Mouse (Mus musculus) midbrain, embryonic 12.5 days (tissue): ENCODE data around the gene Itpkb. TPM values are rescaled to one million over a fixed set of nuclear protein-coding genes. Genes with fewer than 3 reads are reported as not detected.

ENCODE experiments used
- ATAC-seq: fragments of 200-750 bp; cut with Nextera tagmentation; 2 replicates; pipeline ENCODE4 v1.8.0; 2017; ENCODE audit warnings: low read depth, moderate TSS enrichment, moderate library complexity; ENCODE audit not compliant: low FRiP score
- H3K27ac ChIP-seq: fragments of 300-500 bp; sonication (generic); replicated peaks from 2 replicates; pipeline ENCODE4 v1.5.1; 2016; ENCODE audit warnings: mild to moderate bottlenecking
- H3K27me3 ChIP-seq: fragments of 300-500 bp; sonication (generic); 2 replicates; pipeline ENCODE4 v1.6.1; 2016; ENCODE audit warnings: mild to moderate bottlenecking
- H3K36me3 ChIP-seq: fragments of 300-500 bp; sonication (generic); 2 replicates; pipeline ENCODE4 v1.6.1; 2016
- H3K4me1 ChIP-seq: fragments of 300-500 bp; sonication (generic); 2 replicates; pipeline ENCODE4 v1.6.1; 2016
- H3K4me2 ChIP-seq: fragments of 300-500 bp; sonication (generic); replicated peaks from 2 replicates; pipeline ENCODE4 v1.6.1; 2016; ENCODE audit warnings: mild to moderate bottlenecking, moderate library complexity
- H3K4me3 ChIP-seq: fragments of 300-500 bp; sonication (generic); 2 replicates; pipeline ENCODE4 v1.5.1; 2016; ENCODE audit warnings: mild to moderate bottlenecking
- H3K9ac ChIP-seq: fragments of 300-500 bp; sonication (generic); replicated peaks from 2 replicates; pipeline ENCODE4 v1.6.1; 2016; ENCODE audit warnings: mild to moderate bottlenecking, moderate library complexity
- H3K9me3 ChIP-seq: fragments of 300-500 bp; sonication (generic); 2 replicates; pipeline ENCODE4 v1.6.1; 2016; ENCODE audit warnings: mild to moderate bottlenecking
- WGBS: fragments of 180-500 bp; shearing (Covaris S2); methylation state at CpG from one replicate; pipeline ENCODE4 v1.1.7; 2016; 5-methylcytosine and 5-hydroxymethylcytosine counted together
- polyA plus RNA-seq: library from polyadenylated mRNA; unstranded; fragments of >200 nt; fragmentation: Nextera tagmentation; extraction: Ambion mirVana; gene quantifications from 2 replicates; pipeline ENCODE4 v1.2.1, GENCODE M21; 2016

The Itpkb gene
- polyA plus RNA-seq, result 5.2 and 5.7 TPM in 2 replicates

DNA sequence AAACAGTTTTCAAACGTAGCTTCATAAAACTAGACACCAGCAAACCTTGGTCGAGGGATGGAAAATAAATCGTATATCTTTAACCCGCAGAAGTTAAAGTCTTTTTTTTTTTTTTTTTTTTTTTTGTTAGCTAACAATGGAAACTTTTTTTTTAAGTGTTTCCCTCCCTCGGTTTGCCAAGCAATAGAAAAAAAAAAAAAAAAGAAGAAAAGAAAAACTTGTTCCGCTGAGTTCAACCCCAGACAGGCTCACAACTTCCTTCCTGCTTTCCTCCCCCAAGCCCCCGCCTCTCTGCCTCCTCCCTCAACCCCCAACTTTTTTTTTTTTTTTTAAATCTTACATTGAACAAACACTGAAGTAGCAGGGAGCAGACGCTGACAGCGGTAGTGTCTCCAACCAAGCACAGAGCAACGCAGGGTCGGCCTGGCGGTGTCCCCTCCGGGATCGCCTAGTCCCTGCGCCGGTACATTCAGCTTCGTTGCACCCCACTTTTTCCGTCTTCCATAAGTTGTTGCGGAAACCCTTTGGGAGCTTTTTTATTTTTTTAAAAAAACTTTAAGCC lies at the start of gene Itpkb:
Gene Itpkb (plus strand): TSS at position 341 of the 562 bp plus-strand sequence.
- ATAC-seq, result peak; percentile 61; the same call in 1 of the 2 replicates
- peaks cover 31% of the 10 kb centered on the region for H3K4me1 ChIP-seq

DNA sequence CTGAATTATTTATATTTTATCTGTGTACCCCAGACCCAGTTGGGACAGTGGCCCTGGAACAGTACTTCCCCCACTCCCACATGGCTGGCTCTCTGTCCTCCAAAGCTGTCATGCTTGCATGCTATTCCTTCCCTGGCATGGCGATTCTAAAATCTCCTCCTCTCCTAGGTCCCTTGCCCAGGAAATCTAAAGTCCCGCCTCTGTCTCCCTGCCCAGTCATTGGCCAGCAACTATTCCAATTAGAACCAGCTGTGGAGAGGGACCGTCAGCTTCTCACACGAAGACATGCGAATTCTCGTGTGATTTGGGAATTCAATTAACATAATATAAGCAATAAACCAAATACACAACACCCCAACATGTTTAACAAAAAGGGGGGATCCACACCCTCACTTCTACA lies 47.7 kb upstream of the Itpkb start:
- no peak for ATAC-seq
- WGBS, result 54% methylated on average over 6 of the region's 6 CpGs
- H3K4me2 ChIP-seq, result no peak overlapping the region
- H3K27me3 ChIP-seq, result 0 out of 2 replicates have a peak, but pooled peaks cover 4% of the 10 kb centered on the region
- no peaks in the 10 kb centered on the region for H3K9me3 ChIP-seq
- no peak overlapping the region for H3K4me3 ChIP-seq
- no peaks in the 10 kb centered on the region for H3K36me3 ChIP-seq
- H3K27ac ChIP-seq, result no peak overlapping the region
- peaks cover 12% of the 10 kb centered on the region for H3K4me1 ChIP-seq
- no peak overlapping the region for H3K9ac ChIP-seq

More for the DNA sequence above, at the start of gene Itpkb:
- Histone ChIP-seq H3K27ac (peak within 1 kb of the TSS; percentile 63), H3K9me3 (no peaks in the 10 kb centered on the region), H3K9ac (peak within 1 kb of the TSS; percentile 73), H3K36me3 (no peaks in the 10 kb centered on the region), H3K27me3 (peaks cover 45% of the 10 kb centered on the region), H3K4me3 (peak within 1 kb of the TSS; percentile 58), H3K4me2 (peak within 1 kb of the TSS; percentile 98)
- WGBS, result under 1% methylated on average over 19 of the region's 19 CpGs

DNA sequence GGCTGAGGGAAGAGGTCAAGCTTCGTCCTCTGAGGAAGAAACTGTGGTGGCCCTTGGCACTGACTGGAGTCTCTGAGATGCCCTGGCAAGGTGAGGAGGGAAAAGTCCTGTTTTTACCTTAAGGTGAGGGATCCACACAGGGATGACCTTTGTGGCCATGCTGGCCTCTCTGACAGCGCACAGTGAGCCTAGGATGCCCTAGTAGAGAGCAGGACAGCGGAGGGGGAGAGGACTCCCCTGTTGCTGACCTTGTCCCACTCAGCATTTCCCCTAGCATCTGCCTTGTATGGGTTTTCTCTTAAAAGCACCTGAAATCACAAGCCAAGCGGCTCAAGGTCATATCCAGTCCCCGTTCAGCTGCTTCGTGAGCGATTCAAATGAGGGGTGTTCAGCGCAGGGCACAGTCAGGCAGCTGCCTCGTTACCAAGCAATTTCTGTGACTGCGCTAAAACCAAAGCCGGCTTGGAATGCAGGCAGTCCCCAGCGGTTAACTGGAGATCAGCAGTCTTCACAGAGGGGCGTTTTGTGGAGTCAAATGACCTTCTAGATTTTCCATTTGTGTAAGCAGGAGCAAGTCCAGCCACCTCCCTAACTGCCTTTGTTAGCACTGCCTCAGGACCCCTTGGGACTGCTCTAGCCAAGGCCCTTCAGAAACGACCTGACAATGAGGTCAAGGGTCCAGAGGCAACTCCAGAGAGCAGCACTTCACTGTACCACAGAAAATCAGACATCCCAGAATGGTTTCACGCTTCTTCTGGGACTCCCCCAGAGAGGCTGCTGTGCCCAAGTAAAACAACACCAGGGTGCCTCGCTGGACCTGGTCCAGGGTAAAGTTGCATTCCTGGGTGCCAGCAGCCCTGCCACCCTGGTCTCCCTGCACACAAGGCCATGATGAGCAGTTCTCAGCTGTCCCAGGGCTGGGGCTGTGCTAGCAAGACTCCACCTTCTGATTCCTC lies 46.2 kb upstream of the Itpkb start:
- H3K4me2 ChIP-seq, result peak overlapping the region; percentile 25
- no peak overlapping the region for H3K9ac ChIP-seq
- H3K27ac ChIP-seq, result peak overlapping the region; percentile 17

DNA sequence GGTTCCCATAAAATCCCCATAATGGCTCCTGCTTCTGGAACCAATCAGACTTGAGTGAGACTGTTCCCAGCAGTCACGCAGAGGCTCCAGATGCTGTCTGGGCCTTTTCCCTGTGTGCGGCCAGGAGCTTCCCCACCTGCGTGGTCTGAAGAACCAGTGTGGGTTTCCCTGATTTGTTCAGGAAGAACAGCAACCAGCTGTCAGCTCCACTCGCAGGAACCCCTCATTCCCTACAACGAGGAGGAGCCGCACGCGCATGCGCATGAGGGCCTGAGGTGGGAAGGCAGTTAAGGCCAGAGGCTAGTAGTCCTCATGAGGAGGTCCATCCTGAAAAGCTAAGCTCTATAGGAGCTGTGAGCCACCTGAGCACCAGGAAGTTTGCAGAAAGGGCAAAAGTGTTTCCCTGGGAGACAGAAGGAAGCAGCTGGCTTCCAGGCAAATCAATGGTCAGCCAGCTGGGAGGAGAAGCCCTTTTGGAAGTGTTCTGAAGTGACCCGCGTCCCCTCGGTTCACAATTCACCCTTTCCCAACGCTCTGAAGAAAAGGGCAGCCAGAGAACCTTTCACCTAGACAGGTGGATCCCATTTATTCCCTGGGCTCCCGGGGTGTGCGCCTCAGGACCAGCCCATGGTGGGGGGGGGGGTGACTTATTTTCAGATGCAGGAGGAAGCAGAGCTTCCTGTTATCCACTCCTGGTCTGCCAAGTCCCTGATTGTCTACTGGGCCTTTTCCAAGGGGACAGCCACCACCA lies 44.0 kb upstream of the Itpkb start:
- no peak for ATAC-seq
- 73% methylated on average over 15 of the region's 15 CpGs for WGBS
- Histone ChIP-seq H3K4me2 (no peak overlapping the region), H3K27me3 (0 out of 2 replicates have a peak, but pooled peaks cover 4% of the 10 kb centered on the region), H3K9me3 (no peaks in the 10 kb centered on the region), H3K27ac (no peak overlapping the region; the same call in 1 of the 2 replicates), H3K9ac (no peak overlapping the region), H3K36me3 (no peaks in the 10 kb centered on the region), H3K4me1 (peaks cover 12% of the 10 kb centered on the region; the same call in 1 of the 2 replicates), H3K4me3 (no peak overlapping the region)

More for the DNA sequence above, 46.2 kb upstream of the Itpkb start:
- peaks cover 12% of the 10 kb centered on the region for H3K4me1 ChIP-seq
- no peaks in the 10 kb centered on the region for H3K36me3 ChIP-seq
- no peaks in the 10 kb centered on the region for H3K9me3 ChIP-seq
- 0 out of 2 replicates have a peak, but pooled peaks cover 4% of the 10 kb centered on the region for H3K27me3 ChIP-seq
- H3K4me3 ChIP-seq, result no peak overlapping the region
- peak; percentile 63; the same call in 1 of the 2 replicates for ATAC-seq
- 21% methylated on average over 16 of the region's 16 CpGs for WGBS

DNA sequence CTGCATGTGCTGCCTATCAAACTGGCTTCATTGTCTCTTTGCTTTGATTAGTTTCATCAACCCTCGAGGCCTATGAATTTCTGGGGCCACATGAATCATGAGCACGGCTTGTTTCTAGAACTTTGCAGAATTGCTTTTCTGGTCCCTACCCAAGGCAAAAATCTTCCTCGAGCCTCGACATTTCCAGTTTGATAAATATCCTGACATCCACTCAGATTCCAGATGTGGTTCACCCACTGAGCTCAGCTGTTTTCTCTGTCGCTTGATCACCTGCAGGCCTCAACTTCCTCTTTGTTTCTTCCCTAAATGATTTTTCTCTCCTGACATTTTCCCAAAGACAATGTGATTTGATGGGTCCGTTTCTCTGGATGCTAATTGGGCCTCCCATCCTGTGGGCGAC lies 42.1 kb upstream of the Itpkb start:
- H3K4me1 ChIP-seq, result peaks cover 12% of the 10 kb centered on the region; the same call in 1 of the 2 replicates
- WGBS, result 84% methylated on average over 7 of the region's 7 CpGs
- no peak for ATAC-seq
- 0 out of 2 replicates have a peak, but pooled peaks cover 4% of the 10 kb centered on the region for H3K27me3 ChIP-seq
- no peak overlapping the region for H3K27ac ChIP-seq
- H3K9me3 ChIP-seq, result no peaks in the 10 kb centered on the region
- H3K9ac ChIP-seq, result no peak overlapping the region
- no peaks in the 10 kb centered on the region for H3K36me3 ChIP-seq
- no peak overlapping the region for H3K4me2 ChIP-seq
- H3K4me3 ChIP-seq, result no peak overlapping the region

DNA sequence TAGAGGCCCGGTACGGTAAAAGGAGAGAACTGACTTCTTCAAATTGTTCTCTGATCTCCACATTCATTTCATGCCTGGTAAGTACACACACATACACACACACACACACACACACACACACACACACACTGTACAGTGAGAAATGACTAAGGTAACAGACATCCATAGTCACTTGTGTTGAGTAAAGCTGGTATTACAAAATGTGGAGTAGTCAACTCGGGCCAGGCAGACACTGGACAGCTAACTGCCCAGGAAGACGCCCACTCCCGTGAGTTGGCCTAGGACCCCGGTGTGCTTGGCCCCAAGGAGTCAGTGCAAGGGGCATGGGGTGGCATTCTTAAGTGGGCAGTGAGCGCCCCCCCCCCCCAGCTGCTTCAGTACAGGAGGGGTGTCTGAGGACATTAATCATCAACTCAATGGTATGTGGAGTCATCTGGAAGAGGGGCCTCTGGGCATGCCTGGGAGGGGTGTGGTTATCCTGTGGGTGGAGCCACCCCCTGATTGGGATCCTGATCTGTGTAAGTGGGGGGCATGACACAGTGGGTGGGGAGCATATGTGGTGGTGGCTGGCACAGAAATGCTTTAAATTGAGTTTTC lies 41.3 kb upstream of the Itpkb start:
- WGBS, result 93% methylated on average over 7 of the region's 7 CpGs
- no peak for ATAC-seq

DNA sequence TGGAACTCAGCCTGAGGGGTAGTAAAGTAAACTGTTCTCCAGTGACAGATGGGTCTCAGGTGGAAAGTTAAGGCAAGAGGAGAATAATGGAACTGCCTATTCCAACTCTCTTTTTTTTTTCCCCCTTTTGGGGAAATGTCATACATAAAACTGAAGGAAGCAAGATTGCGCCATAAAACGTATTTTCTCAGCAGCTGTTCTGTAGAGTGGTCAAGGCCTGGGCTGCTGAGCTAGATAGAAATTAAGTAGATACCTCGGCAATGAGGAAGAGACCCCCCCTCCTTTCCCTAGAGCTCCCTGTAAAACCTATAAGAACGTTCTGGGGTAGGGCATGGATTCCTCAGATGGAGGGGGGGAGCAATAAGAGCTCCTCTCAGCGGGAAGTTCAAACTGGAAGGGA lies 40.5 kb upstream of the Itpkb start:
- Histone ChIP-seq H3K36me3 (no peaks in the 10 kb centered on the region), H3K9ac (no peak overlapping the region), H3K27ac (no peak overlapping the region), H3K4me1 (no peaks in the 10 kb centered on the region), H3K9me3 (no peaks in the 10 kb centered on the region), H3K4me3 (no peak overlapping the region), H3K27me3 (no peaks in the 10 kb centered on the region), H3K4me2 (no peak overlapping the region)
- no peak for ATAC-seq
- WGBS, result 77% methylated on average over 5 of the region's 5 CpGs

More for the DNA sequence above, 41.3 kb upstream of the Itpkb start:
- no peaks in the 10 kb centered on the region for H3K9me3 ChIP-seq
- H3K4me3 ChIP-seq, result no peak overlapping the region
- no peaks in the 10 kb centered on the region for H3K36me3 ChIP-seq
- H3K4me2 ChIP-seq, result no peak overlapping the region
- peaks cover 7% of the 10 kb centered on the region; the same call in 1 of the 2 replicates for H3K4me1 ChIP-seq
- H3K9ac ChIP-seq, result no peak overlapping the region
- no peak overlapping the region for H3K27ac ChIP-seq
- H3K27me3 ChIP-seq, result 0 out of 2 replicates have a peak, but pooled peaks cover 4% of the 10 kb centered on the region

DNA sequence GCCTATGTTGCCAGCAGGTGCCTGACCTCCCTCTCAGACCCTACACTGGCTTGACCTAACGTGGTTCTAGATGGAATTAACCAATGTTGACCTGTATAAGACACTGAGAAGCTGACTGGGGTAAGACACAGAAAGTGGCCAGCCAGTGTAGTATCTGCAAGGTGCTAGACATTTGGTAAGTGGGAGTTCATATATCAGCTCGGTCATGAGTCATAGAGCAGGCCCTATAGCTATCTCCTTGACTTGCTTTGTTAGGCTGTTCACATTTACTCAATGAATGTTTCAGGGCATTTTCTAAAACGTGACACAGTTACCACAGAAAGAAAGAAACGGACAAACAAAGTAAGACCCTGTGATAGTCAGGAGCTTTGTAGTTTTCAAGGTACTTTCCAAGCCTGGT lies 39.9 kb upstream of the Itpkb start:
- WGBS, result 75% methylated on average over 4 of the region's 4 CpGs
- no peaks in the 10 kb centered on the region for H3K4me1 ChIP-seq

DNA sequence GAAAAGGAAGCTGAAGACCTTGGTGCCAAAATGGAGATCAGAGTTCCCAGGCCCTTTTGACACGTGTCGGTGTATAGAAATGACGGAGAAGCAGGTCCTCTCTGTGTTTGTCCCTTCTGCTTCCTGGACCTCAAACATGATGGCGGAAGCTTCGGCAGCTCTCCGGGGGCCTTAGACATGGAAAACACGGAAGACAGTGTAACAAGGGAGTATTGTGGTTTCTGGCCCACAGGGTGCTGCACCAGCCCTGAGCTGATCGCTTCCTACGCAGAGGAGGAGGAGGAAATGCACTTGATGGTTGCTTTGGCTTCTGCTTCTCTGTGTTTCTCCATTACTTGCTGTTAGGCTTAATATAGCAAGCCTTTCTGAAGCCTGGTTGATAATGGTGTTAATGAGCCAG lies 34.2 kb upstream of the Itpkb start:
- no peaks in the 10 kb centered on the region for H3K36me3 ChIP-seq
- no peak overlapping the region for H3K27ac ChIP-seq
- 88% methylated on average over 9 of the region's 9 CpGs for WGBS
- H3K9me3 ChIP-seq, result no peaks in the 10 kb centered on the region
- H3K9ac ChIP-seq, result no peak overlapping the region
- H3K27me3 ChIP-seq, result no peaks in the 10 kb centered on the region
- H3K4me1 ChIP-seq, result no peaks in the 10 kb centered on the region
- no peak for ATAC-seq
- H3K4me3 ChIP-seq, result no peak overlapping the region
- H3K4me2 ChIP-seq, result no peak overlapping the region

More for the DNA sequence above, 39.9 kb upstream of the Itpkb start:
- no peaks in the 10 kb centered on the region for H3K27me3 ChIP-seq
- H3K27ac ChIP-seq, result no peak overlapping the region
- no peak overlapping the region for H3K4me3 ChIP-seq
- H3K36me3 ChIP-seq, result no peaks in the 10 kb centered on the region
- H3K9me3 ChIP-seq, result no peaks in the 10 kb centered on the region
- no peak overlapping the region for H3K9ac ChIP-seq
- no peak for ATAC-seq
- no peak overlapping the region for H3K4me2 ChIP-seq

DNA sequence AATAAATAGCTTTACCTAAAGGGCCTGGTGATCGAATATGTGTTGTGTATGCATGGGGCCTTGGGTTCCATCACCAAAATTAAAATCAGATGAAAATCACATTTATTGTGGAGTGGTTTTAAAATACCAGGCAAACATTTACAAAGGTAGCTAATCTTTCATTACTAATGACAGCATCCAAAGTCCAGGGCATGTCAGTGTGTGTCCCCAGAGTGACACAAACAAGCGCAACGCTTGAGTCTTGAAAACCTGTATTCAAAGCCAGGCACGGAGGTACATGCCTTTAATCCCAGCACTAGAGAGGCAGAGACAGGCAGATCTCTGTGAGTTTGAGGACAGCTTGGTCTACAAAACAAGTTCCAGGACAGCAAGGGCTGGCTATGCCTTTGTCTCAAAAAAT lies 30.6 kb upstream of the Itpkb start:
- WGBS, result 90% methylated on average over 4 of the region's 4 CpGs
- Histone ChIP-seq H3K4me1 (peaks cover 6% of the 10 kb centered on the region; the same call in 1 of the 2 replicates), H3K9me3 (no peaks in the 10 kb centered on the region), H3K36me3 (no peaks in the 10 kb centered on the region), H3K4me2 (no peak overlapping the region), H3K27me3 (0 out of 2 replicates have a peak, but pooled peaks cover 12% of the 10 kb centered on the region), H3K27ac (no peak overlapping the region), H3K4me3 (no peak overlapping the region), H3K9ac (no peak overlapping the region)
- ATAC-seq, result no peak

DNA sequence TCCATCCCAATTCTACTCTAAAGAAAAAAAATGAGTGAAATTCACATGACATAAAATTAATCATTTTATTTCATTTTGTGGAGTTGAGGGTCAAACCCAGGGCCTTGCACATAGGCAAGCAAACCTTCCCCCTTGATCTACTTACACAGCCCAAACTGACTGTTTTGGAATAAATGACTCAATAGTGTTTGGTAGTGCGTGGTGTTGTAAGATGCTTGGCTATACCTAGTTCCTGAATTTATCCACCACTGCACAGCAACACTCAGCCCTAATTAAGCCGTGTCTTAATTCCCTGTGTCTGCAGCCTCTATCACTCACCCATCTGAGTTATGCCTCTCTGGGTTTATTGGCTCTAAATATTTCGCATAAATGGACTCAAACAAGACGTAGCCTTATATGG lies 30.0 kb upstream of the Itpkb start:
- WGBS, result 90% methylated on average over 4 of the region's 4 CpGs
- peaks cover 6% of the 10 kb centered on the region; the same call in 1 of the 2 replicates for H3K4me1 ChIP-seq

More for the DNA sequence above, 30.0 kb upstream of the Itpkb start:
- no peak overlapping the region for H3K4me2 ChIP-seq
- H3K9ac ChIP-seq, result no peak overlapping the region
- ATAC-seq, result no peak
- no peaks in the 10 kb centered on the region for H3K9me3 ChIP-seq
- no peak overlapping the region for H3K4me3 ChIP-seq
- H3K27ac ChIP-seq, result no peak overlapping the region
- no peaks in the 10 kb centered on the region for H3K36me3 ChIP-seq
- 0 out of 2 replicates have a peak, but pooled peaks cover 12% of the 10 kb centered on the region for H3K27me3 ChIP-seq
